In the genomic region with DNA sequence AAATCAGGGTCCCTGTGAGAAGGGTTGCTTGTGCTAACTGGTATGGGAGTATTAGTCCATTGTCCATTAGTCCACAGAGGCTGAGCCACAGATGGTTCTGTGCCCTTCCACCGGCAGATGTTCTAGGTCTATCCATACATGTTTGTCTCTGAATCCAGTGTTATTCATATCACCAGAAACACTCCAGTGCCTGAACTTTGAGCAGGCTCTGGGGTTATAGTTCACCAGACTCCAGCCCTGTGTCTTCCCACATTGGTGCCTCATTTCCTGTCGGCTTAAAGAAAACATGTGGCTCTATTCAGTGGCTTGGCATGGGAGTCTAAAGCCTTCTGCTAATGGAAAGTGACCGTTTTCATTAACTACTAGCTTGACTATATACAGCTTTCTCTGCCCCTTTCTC, we compare ENCODE assay signal across 27 mouse cellular contexts. TPM values are rescaled to one million over a fixed set of nuclear protein-coding genes. Genes with fewer than 3 reads are reported as not detected.
DNase-seq lines count a peak whose midpoint lies in the region; ATAC-seq and TF ChIP-seq lines count a peak whose summit lies in the region.
"Had no signal": no experiment of that assay in that cellular context is flagged by ENCODE, and none has a peak within 500 bp of the region (broad histone marks: within the 10 kb centered on the region; RNA-seq: fewer than 3 reads in every experiment).

No protein-coding gene starts in this region.

- H3K4me1 ChIP-seq in heart, embryonic 13.5 days: peaks cover 29% of the 10 kb centered on the region
- peaks cover 11% of the 10 kb centered on the region for H3K4me1 ChIP-seq in heart, adult 2 months (ENCODE audit: control insufficient read depth, insufficient read depth, low read length)
- peaks cover 8% of the 10 kb centered on the region for H3K4me1 ChIP-seq in liver, adult 2 months (ENCODE audit: control insufficient read depth, insufficient read depth, low read length)
- H3K4me1 ChIP-seq in liver, embryonic 11.5 days (replicated peaks; ENCODE audit: control insufficient read depth, insufficient read depth, low read length): no peaks in the 10 kb centered on the region; the same call in 1 of the 2 replicates
- H3K4me1 ChIP-seq: hindbrain, embryonic 15.5 days had no signal

- intact Hi-C loops in heart, adult 2 months (cut with DNase I): no loop called here

- peaks cover 30% of the 10 kb centered on the region for H3K36me3 ChIP-seq in heart, embryonic 13.5 days
- peaks cover 4% of the 10 kb centered on the region; the same call in 1 of the 2 replicates for H3K36me3 ChIP-seq in heart, adult 2 months (ENCODE audit: control insufficient read depth, insufficient read depth, low read length)
- H3K36me3 ChIP-seq in liver, adult 2 months (ENCODE audit: control insufficient read depth, insufficient read depth, low read length): peaks cover 14% of the 10 kb centered on the region
- H3K36me3 ChIP-seq in liver, embryonic 11.5 days (ENCODE audit: control insufficient read depth, insufficient read depth, low read length): no peaks in the 10 kb centered on the region
- H3K36me3 ChIP-seq: lung, embryonic 15.5 days had no signal

- WGBS in heart, embryonic 13.5 days: 67% methylated on average over 3 of the region's 3 CpGs
- 39% methylated on average over 3 of the region's 3 CpGs for WGBS in heart, adult 2 months
- WGBS in liver, adult 2 months: 41% methylated on average over 3 of the region's 3 CpGs
- WGBS in liver, embryonic 11.5 days: 72% methylated on average over 3 of the region's 3 CpGs

- TF ChIP-seq EP300 in heart, adult 2 months (IDR thresholded peaks at IDR 0.05; ENCODE audit: insufficient read depth, low read depth, low read length): no peak

- DNase-seq in heart, adult 2 months: no peak
- peak; percentile 50 for DNase-seq in kidney, adult 9 months
- no peak for DNase-seq in kidney, postnatal 4 days
- peak; percentile 50 for DNase-seq in liver, adult 2 months (ENCODE audit: extremely low read depth, low read depth, low spot score)
- no peak for DNase-seq in liver, embryonic 11.5 days (ENCODE audit: low spot score)
- DNase-seq: adrenal gland, adult 2 months; adrenal gland, postnatal 36 days; cerebellum, adult 18-20 months; cerebellum, postnatal 10 days; gastrocnemius, postnatal 14 days; layer of hippocampus, postnatal 36 days; left cerebral cortex, postnatal 4 days; liver; lung, postnatal 36 days; right cerebral cortex, postnatal 25 days; spleen, adult 18-20 months; thymus, postnatal 14 days had no signal

- no peaks in the 10 kb centered on the region for H3K79me2 ChIP-seq in heart, adult 2 months (replicated peaks; ENCODE audit: control insufficient read depth, insufficient read depth, low read length)
- H3K79me2 ChIP-seq in liver, adult 2 months (ENCODE audit: control insufficient read depth, insufficient read depth, low read length): peaks cover 10% of the 10 kb centered on the region; the same call in 1 of the 2 replicates

- no peaks in the 10 kb centered on the region for H3K9me3 ChIP-seq in heart, embryonic 13.5 days
- H3K9me3 ChIP-seq in liver, embryonic 11.5 days (ENCODE audit: control insufficient read depth, low read length): no peaks in the 10 kb centered on the region
- H3K9me3 ChIP-seq: hindbrain, embryonic 10.5 days; hindbrain, embryonic 15.5 days; lung, embryonic 15.5 days had no signal

- H3K4me2 ChIP-seq in heart, embryonic 13.5 days: no peak overlapping the region
- no peak overlapping the region for H3K4me2 ChIP-seq in liver, embryonic 11.5 days
- H3K4me2 ChIP-seq: hindbrain, embryonic 15.5 days; lung, embryonic 15.5 days; midbrain, embryonic 11.5 days had no signal

- peak overlapping the region; percentile 24; the same call in 1 of the 2 replicates for H3K27ac ChIP-seq in heart, embryonic 13.5 days (replicated peaks)
- no peak overlapping the region for H3K27ac ChIP-seq in heart, adult 2 months
- peak overlapping the region; percentile 25; the same call in 1 of the 2 replicates for H3K27ac ChIP-seq in liver, adult 2 months (replicated peaks; ENCODE audit: insufficient read depth, low read depth, low read length)
- H3K27ac ChIP-seq in liver, embryonic 11.5 days (ENCODE audit: low read depth, low read length): no peak overlapping the region
- H3K27ac ChIP-seq: hindbrain, embryonic 10.5 days; hindbrain, embryonic 15.5 days; lung, embryonic 15.5 days had no signal

- H3K9ac ChIP-seq in heart, embryonic 13.5 days: no peak overlapping the region
- H3K9ac ChIP-seq in heart, adult 2 months (ENCODE audit: low read depth, low read length): no peak overlapping the region
- H3K9ac ChIP-seq in liver, adult 2 months (ENCODE audit: low read depth, low read length): no peak overlapping the region
- H3K9ac ChIP-seq in liver, embryonic 11.5 days (ENCODE audit: low read depth, low read length): no peak overlapping the region
- H3K9ac ChIP-seq: hindbrain, embryonic 15.5 days; lung, embryonic 15.5 days had no signal

- no peak overlapping the region for H3K4me3 ChIP-seq in heart, embryonic 13.5 days
- H3K4me3 ChIP-seq in heart, adult 2 months: no peak overlapping the region
- H3K4me3 ChIP-seq in liver, adult 2 months (ENCODE audit: insufficient read depth, low read depth, low read length): no peak overlapping the region
- H3K4me3 ChIP-seq in liver, embryonic 11.5 days (ENCODE audit: low read depth, low read length): no peak overlapping the region
- H3K4me3 ChIP-seq: hindbrain, embryonic 10.5 days; hindbrain, embryonic 15.5 days; lung, embryonic 15.5 days had no signal

- ATAC-seq in heart, embryonic 13.5 days (ENCODE audit: extremely low read depth, insufficient number of reproducible peaks, low FRiP score, low TSS enrichment): no peak
- no peak for ATAC-seq in liver, embryonic 11.5 days (replicated peaks; ENCODE audit: low FRiP score)
- no peak for ATAC-seq in erythroid progenitor cell, adult 5-6 weeks (replicated peaks; ENCODE audit: low FRiP score, poor library complexity, severe bottlenecking)
- ATAC-seq: CD4-positive, CD25-positive, alpha-beta regulatory T cell, adult 4 months; forebrain, embryonic 14.5 days; inflammation-experienced regulatory T-cells, adult 6 months; midbrain, embryonic 16.5 days had no signal

- H3K27me3 ChIP-seq in heart, embryonic 13.5 days (replicated peaks): no peaks in the 10 kb centered on the region
- no peaks in the 10 kb centered on the region for H3K27me3 ChIP-seq in heart, adult 2 months (ENCODE audit: control insufficient read depth, insufficient read depth, low read length)
- no peaks in the 10 kb centered on the region for H3K27me3 ChIP-seq in liver, adult 2 months (ENCODE audit: control insufficient read depth, insufficient read depth, low read length)
- H3K27me3 ChIP-seq in liver, embryonic 11.5 days (replicated peaks; ENCODE audit: control insufficient read depth, insufficient read depth, low read length): no peaks in the 10 kb centered on the region
- H3K27me3 ChIP-seq: hindbrain, embryonic 15.5 days; lung, embryonic 15.5 days had no signal

- no peak for TF ChIP-seq POLR2A in heart, adult 2 months (IDR thresholded peaks at IDR 0.05; ENCODE audit: insufficient read depth, low read depth, low read length)
- TF ChIP-seq POLR2A in liver, adult 2 months (IDR thresholded peaks at IDR 0.05; ENCODE audit: extremely low read depth, insufficient read depth, low read length): no peak

- TF ChIP-seq CTCF in heart, adult 2 months (IDR thresholded peaks at IDR 0.05): no peak
- no peak for TF ChIP-seq CTCF in liver, adult 2 months (IDR thresholded peaks at IDR 0.05; ENCODE audit: low read depth, low read length)

RNA-seq across cellular contexts. Expression of a gene that starts 50.1 kb away (rescaled TPM):
- polyA plus RNA-seq in heart, embryonic 13.5 days (2015; fragmentation: Nextera tagmentation; extraction: Ambion mirVana): 7.5 and 8.5 TPM in 2 replicates
- total RNA-seq in heart, adult 2 months (2021): 10 to 100 TPM; 17.0 to 22.7 TPM
- 9.6 and 18.2 TPM in 2 replicates for polyA plus RNA-seq in heart, adult 2 months (2012; rRNA removed)
- total RNA-seq in liver, adult 2 months (2014; rRNA removed): 27.8 and 34.6 TPM in 2 replicates
- 10.6 and 15.9 TPM in 2 replicates for polyA plus RNA-seq in liver, adult 2 months (2012; rRNA removed)
- 13.3 and 14.2 TPM in 2 replicates for polyA plus RNA-seq in liver, embryonic 11.5 days (2014; fragmentation: Nextera tagmentation; extraction: Ambion mirVana)
- 1.4 and 1.7 TPM in 2 replicates for total RNA-seq in erythroid progenitor cell, adult 5-6 weeks (2015; ENCODE audit: low replicate concordance)
- total RNA-seq in erythroid progenitor cell, adult 5-6 weeks (2017; ENCODE audit: low replicate concordance): 0.64 and 1.2 TPM in 2 replicates

Comparison
In these comparisons a context has a peak if more than half of its experiments do, and no peak if none do; other contexts are left out.
1. H3K27ac ChIP-seq: peak in heart, embryonic 13.5 days (single experiment) and liver, adult 2 months (single experiment); none in heart, adult 2 months (single experiment) and liver, embryonic 11.5 days (single experiment).
2. DNase-seq: peak in kidney, adult 9 months (single experiment) and liver, adult 2 months (single experiment); none in heart, adult 2 months (0 of 2), kidney, postnatal 4 days (0 of 2) and liver, embryonic 11.5 days (single experiment).